Mouse (Mus musculus): ENCODE results near the gene Exo1. TPM values are rescaled to one million over a fixed set of nuclear protein-coding genes. Genes with fewer than 3 reads are reported as not detected.

Exo1 gene
- polyA plus RNA-seq, 1 experiment from 2014 or later = 97.5 TPM

GRCm38 (mm10) chr1:175950851-175951250 lies 70.5 kb downstream of the Exo1 start:
- Histone ChIP-seq H3K9me3 (ENCODE audit: low read depth, low read length) (no peaks in the 10 kb centered on the region), H3K4me3 (ENCODE audit: low read depth, low read length) (no peak overlapping the region), H3K27ac (ENCODE audit: low read depth) (no peak overlapping the region), H3K9ac (no peak overlapping the region), H3K27me3 (ENCODE audit: insufficient read depth, low read length) (no peaks in the 10 kb centered on the region), H3K4me1 (ENCODE audit: insufficient read depth) (no peaks in the 10 kb centered on the region), H3K36me3 (ENCODE audit: insufficient read depth) (no peaks in the 10 kb centered on the region), H3K4me2 (no peak overlapping the region)
- 53% methylated on average over 2 of the region's 2 CpGs for WGBS
- ATAC-seq (ENCODE audit: insufficient read depth) (no peak), DNase-seq (no peak)
- no peak for TF ChIP-seq CTCF (IDR thresholded peaks at IDR 0.05; ENCODE audit: low read depth)

GRCm38 (mm10) chr1:175961786-175962185 lies 81.4 kb downstream of the Exo1 start:
- no peaks in the 10 kb centered on the region for H3K36me3 ChIP-seq (ENCODE audit: insufficient read depth)
- H3K4me3 ChIP-seq (ENCODE audit: low read depth, low read length) = no peak overlapping the region
- no peak overlapping the region for H3K27ac ChIP-seq (ENCODE audit: low read depth)
- no peak overlapping the region for H3K9ac ChIP-seq
- H3K27me3 ChIP-seq (ENCODE audit: insufficient read depth, low read length) = no peaks in the 10 kb centered on the region
- TF ChIP-seq CTCF (IDR thresholded peaks at IDR 0.05; ENCODE audit: low read depth) = no peak
- ATAC-seq (ENCODE audit: insufficient read depth) (no peak), DNase-seq (no peak)
- H3K4me1 ChIP-seq (ENCODE audit: insufficient read depth) = no peaks in the 10 kb centered on the region
- H3K9me3 ChIP-seq (ENCODE audit: low read depth, low read length) = no peaks in the 10 kb centered on the region
- no peak overlapping the region for H3K4me2 ChIP-seq
- 81% methylated on average over 2 of the region's 2 CpGs for WGBS

Other genes starting within 250 kb of the Exo1 start
- gene Opn3, start 187.8 kb upstream of the Exo1 start, polyA plus RNA-seq (2014; fragmentation: Nextera tagmentation; extraction: Ambion mirVana) = 4.9 and 5.4 TPM in 2 replicates
- gene Chml, start 187.7 kb upstream of the Exo1 start, polyA plus RNA-seq (2014; fragmentation: Nextera tagmentation; extraction: Ambion mirVana) = 4.0 and 4.5 TPM in 2 replicates
- gene Wdr64, start 182.0 kb upstream of the Exo1 start, polyA plus RNA-seq (2014; fragmentation: Nextera tagmentation; extraction: Ambion mirVana) = not detected in 2 replicates
- not detected in 2 replicates for gene Gm38100, start 39.7 kb downstream of the Exo1 start, polyA plus RNA-seq (2014; fragmentation: Nextera tagmentation; extraction: Ambion mirVana)
- gene Rbm8a2, start 98.5 kb downstream of the Exo1 start, polyA plus RNA-seq (2014; fragmentation: Nextera tagmentation; extraction: Ambion mirVana) = 0.78 and 1.0 TPM in 2 replicates